Mouse (Mus musculus) c-Kit-positive CD71-negative TER-119-negative erythroid progenitor cells, embryonic 14.5 days (primary cell): ENCODE data around the gene Orai1.
A peak's percentile ranks its signal among the peaks of the same experiment; 100 is the strongest.
"Not testable (repeated sequence)": the region's sequence is repeated elsewhere in the genome, so short reads cannot be mapped to it uniquely, and the experiment has no call there.

Experiments
- DNase-seq: peaks from one replicate; pipeline ENCODE4 v3.0.0-alpha.2; 2013; ENCODE audit warnings: low read depth

Gene Orai1

DNA sequence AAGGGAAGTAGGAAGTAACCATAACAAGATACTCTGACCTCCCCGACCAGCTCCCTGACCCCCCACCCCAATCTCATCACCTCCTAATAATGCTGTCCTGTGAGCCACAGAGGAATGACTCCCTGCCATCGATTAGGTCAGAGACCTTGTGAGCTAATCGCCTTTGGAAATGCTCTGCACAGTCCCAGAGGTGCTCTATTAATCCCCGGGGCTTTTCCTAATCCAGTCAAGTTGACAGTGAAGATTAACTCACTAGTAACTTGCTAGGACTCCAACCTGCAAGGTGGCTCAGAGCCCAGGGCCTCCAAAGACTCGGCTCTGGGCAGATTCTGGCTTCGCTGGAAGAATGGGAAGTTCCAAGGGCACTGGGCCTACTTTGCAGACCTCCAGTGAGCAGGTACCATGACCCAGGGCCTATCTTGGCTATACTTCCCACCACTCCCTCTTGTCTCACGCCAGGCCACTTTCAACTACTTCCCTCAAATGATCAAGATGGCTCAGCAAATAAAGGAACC lies 18.8 kb downstream of the Orai1 start:
- no peak for DNase-seq

DNA sequence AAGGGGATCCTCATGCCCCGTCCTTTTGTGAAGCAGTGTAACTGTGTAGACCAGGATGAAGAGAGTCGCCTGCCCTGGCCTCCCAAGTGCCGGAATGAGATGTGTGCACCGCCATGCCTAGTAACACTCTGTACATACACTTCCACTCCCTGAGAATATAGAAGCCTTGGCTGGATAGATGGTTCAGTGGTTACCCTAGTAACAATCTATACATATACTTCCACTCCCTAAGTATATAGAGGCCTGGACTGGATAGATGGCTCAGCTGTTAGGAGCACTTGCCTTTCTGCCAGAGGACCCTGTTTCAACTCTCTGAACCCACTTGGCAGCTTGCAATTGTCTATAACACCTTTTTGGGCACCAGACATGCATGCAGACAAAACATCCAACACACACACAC lies 20.2 kb downstream of the Orai1 start:
- DNase-seq = no peak

DNA sequence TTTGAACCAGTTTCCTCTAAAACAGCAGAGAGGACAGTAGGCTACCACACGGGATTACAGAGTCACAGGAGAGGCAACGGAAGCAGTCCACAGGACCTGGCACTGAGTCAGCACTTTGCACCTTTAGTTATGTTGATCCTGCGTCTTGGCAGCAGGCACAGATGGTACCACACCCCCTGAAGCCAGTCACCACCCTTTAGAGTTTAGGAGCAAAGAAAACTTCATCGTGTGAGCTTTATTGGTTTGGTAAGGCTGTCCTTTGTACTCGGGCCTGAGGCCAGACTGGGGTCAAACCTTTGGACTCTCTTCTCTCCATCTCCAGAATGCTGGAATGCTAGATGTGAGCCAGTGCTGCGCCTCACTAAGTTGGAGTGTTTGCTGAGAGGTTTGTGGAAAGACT lies 20.7 kb downstream of the Orai1 start:
- no peak for DNase-seq

DNA sequence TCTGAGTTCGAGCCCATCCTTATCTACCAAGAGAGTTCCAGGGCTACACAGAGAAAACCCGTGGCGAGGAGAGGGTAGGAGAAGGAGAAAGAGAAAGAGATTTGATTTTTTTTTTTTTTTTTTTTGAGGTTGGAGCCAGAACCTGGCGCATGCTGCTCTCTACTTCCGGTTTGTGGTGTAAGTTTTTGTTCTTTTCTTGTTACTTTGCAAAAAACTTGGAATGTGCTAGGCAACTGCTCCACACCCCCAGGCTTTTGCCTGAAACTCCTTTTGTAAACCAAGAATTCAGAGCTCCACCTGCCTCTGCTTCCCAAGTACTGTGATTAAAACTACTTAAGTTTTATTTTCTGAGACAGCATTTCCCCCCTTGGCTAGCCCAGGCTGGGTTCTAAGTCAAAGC lies 23.2 kb downstream of the Orai1 start:
- DNase-seq = no peak

DNA sequence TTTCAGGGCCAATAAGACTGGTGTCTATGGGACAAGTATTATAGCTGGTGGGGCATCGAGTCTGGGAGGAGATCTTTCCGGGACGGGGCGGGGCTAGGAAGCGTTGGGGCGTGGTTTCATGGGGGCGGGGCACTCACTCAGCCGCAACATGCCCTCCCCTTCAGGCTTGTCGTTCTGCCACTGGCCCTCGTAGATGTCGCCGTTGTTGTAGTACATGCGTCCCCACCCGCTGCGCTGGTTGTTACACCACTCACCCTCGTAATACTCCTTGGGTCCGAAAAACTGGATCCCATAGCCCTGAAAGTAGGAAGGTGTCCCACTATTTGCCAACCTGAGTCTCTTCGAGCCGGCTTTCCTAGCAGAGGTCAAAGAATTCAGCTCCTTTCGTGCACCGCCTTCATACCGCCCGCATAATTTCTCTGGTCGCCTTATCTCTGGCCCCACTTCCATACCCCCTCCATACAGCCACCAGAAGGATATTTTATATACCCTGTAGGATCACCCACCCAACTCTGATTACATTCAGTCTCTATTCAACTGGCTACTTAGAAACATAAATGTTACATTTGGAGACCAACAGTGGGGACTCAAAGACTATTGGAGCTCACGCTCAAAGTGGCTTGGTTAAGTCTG lies 24.4 kb downstream of the Orai1 start:
- DNase-seq = no peak

DNA sequence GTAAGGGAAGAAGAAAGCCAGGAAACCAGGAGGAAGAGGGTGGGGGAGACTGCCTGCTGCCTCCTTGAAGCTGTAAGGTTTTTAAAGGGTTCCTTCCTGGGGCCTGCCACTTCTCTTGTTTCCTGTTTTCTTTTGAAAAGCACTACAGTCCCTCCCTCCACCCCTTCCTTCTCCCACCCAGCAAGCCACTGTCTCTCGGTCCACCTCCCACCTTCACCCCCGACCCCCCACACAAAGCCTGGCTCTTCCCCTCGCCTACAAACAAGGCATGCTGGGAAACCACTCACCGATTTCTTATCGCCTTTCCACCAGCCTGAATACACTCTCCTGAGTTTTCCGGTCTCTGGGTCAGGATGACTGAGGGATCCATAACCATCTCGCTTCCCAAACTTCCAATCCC lies 25.9 kb downstream of the Orai1 start:
- no peak for DNase-seq

DNA sequence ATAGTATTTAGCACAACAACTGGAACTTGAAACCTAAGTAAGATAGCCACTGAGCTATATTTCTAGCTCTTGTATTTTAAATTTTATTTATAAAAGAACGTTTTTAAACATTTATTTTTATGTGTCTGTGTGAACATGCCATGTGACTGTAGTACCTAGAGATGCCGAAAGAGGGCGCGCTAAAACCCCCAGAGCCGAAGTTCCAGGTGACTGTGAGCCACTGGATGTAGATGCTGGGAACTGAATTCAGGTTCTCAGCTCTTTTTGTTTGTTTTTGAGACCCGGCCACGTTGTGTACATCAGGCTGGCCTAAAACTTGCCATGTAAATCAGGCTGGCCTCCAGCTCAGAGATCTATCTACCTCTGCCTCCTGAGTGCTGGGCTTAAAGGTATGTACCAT lies 29.0 kb downstream of the Orai1 start:
- no peak for DNase-seq

DNA sequence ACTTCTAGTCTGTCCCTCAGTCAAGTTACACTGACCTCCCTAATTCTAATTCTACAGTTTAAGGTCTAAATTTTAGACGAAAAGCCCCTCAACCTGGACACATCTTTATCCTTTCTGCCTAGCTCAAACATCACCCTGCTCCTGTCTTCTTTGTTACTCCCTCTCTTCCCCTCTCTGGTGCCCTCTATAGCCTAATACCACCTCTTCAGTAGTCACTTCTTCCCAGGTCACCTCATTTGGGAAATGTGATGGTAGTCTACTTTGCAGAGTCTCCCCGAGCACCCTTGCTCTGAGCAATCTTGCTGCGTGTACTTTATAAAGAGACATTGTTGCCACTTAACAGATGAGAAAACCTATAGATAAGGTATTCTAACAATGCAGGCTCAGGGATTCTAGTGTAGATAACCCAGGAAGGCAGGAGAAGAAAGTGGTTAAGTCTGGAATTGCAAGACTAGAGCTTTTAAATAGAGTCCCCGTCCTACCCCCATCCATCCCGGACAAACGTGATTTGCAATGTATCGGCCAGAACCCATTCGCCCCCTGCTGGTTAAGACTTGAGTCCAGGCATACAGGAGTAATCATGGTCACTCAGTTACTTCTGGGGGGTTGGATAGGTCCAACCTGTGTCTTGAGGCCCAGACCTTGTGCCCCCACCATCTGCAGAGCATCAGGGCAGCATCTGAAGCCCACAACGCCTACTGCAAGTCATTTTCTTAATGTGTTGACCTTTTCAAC lies 30.9 kb downstream of the Orai1 start:
- peak; percentile 70 for DNase-seq

DNA sequence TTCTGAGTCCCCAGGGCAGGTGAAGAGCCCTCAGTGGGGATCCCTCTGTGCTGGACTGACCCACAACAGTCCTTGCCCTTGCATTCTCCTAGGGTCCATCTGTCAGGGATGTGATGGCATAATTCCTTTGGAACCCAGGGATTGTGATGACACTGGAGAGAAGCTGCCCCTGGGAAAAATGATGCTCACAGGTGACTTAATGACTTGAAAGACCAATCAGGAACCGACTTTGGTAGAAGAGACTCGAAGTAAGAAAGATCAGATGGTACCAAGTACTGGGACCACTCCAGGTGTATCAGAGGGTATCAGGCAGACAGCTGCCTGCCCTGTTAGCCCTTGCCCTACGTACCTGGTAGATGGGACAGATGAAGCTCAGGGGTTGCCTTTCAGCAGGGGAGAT lies 32.0 kb downstream of the Orai1 start, which contains the start of gene Morn3:
Morn3 (minus strand) TSS at position 101 of the 400 bp plus-strand sequence.
- DNase-seq = no peak

DNA sequence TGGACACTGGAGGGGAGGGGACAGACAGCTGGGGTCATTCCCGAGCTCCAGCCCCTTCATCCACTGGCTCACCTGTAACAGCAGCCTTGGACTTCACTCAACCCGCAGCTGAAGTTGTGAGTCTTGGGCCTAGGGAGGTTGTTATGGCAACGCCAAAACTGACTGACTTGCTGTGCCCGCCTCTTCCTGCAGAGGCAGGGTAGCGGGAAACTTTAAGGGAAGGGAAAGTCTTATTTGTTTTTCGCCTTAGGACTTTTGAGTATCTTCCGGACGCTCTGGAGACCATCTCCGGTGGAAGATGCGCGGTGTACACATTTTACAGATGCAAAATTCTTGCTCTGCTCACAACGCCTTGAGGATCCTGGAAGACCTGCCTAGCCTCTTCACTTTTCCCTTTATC lies 34.4 kb downstream of the Orai1 start:
- no peak for DNase-seq

DNA sequence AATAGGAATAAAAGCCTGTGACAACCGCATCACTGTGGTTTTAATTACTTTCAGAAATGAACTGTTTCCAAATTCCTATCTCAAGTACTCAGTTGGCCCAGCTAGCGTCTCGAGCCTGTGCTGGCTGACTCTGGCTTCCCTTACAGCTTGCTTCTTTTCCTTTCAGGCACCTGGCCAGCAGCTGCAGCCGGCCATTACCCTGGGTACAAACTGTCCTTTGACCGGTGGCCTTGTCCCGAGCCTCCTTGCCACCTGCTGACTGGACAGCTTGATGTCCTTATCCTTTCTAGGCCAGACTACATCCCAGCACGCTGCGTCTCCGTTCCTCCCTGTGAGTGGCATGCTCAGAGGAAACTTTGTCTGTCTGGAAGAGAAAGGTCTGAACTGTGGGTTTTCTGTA lies 36.0 kb downstream of the Orai1 start:
- no peak for DNase-seq

DNA sequence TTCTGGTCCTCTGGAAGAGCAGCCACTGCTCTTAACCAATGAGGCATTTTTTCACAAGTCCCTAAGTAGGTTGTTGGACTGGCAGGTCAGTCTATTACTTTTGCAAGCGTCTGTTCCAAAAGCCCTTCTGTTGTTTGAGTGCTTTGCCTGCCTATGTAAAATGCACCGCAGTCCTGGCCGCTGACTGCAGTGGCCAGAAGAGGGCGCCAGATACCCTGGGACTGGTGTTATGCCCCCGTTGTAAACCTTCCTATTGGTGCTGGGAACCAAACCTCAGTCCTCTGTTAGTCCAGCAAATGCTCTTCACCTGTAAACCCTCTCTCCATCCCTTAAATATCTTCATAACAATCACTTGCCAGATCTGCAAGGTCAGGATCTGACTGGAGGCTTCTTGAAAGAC lies 36.9 kb downstream of the Orai1 start:
- no peak for DNase-seq

DNA sequence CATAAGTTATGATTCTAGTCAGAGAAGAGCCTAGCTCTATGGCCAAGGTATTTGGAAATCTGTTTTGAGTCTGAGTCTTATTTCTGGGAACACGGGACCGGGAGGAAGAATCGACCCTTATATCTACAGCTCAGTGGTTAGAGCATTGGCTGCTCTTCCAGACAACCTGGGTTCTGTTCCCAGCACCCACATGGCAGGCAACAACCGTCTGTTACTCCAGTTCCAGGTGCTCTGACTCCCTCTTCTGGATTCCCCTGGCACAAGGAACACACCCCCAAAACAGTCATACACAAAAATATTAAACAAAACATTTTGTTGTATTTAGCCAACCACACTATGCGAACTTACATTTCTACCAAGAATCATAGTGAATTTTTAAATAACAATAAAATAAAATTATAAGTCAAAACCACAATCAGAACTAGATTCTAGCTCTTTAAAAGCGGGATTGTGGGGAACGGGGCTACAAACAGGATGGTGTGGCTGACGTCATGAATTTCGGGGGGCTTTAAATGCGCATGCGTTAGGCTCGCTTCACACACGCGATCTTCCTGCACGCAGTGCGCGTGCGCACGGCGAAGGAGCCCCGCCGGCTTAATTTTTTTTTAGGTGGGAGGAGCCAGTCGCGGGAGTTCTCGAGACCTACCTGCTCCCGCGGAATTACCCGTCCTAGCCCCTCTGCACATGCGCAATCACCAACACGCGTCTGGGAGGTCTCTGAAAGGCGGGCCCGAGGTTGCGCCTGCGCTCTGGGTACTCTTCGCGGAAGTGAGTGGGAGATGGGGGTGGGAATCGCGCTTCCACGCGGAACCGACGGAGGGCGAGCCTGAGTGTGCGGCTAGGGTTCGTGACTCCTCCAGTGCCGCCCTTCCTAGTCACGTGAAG lies 42.7 kb downstream of the Orai1 start:
- peak; percentile 100 for DNase-seq

DNA sequence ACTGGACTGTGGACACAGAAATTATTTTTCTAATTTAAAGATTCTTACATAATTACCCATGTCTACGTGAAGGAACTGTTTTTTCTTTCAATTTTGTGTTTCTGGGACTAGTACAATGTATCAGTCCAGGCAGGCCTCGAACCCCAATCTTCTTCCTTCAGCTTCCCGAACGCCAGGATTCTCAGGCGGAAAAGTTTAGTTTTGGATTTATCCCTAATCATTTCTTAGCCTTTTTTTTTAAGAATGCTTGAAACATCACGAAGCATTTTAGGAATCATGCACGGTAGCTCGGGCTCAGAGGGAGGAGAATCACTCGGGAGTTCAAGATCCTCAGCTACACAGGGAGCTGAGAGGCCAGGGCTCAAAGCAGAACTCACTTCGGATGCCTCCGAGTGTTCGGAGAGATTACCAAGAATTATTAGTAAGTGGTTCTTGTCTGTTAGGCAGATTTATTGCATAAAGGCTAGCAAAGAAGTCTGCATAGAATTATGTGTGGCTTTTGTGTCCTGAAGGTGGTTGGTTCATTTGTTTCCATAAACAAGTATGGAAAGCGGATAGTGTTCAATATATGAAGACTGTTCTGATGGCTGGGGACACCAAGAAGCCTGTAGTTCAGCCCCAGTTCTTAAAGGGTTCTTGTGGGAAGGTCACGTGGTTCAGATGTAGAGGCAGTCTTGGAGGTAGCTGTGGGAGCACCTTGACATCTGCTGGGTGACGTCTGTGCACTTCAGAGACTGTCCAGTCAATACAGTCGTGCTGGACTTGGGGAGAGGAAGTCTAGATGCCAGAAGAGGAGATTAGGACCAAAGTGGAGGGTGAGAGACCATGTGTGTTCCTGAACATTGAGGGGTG lies 43.6 kb downstream of the Orai1 start:
- DNase-seq = no peak

DNA sequence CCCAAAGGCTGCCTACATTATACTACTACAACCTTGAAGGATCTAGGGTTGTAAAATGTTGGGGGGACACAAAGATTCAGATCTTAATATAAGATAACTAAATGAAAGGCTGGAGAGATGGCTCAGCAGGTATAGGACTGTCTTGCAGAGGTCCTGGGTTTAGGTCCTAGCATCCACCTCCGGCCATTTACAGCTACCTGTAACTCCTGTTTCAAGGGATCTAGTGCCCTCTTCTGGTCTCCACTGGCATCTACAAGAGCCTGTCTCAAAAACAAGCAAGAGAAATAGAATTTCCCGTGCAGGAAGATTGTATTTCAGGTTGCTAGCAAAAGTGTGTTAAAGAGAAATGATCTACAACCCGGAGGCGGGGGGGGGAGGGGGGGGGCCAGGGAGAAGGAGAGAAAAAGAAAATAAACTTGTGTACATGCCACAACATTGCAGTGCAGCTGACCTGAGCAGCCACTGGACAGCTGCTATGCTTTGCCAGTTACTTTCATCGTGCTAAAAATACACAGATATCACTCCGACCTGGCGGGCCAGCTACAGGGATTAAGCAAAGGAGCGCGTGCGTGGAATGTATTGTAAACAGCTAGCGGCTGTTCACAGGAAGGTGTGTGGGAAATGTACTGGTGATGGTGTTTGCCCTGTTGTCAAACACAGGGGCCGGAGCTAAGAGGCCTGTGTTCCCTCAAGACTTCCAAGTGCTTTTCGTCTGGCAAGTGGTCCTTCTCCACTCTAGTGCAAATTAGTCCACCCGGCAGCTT lies 45.1 kb downstream of the Orai1 start:
- no peak for DNase-seq

DNA sequence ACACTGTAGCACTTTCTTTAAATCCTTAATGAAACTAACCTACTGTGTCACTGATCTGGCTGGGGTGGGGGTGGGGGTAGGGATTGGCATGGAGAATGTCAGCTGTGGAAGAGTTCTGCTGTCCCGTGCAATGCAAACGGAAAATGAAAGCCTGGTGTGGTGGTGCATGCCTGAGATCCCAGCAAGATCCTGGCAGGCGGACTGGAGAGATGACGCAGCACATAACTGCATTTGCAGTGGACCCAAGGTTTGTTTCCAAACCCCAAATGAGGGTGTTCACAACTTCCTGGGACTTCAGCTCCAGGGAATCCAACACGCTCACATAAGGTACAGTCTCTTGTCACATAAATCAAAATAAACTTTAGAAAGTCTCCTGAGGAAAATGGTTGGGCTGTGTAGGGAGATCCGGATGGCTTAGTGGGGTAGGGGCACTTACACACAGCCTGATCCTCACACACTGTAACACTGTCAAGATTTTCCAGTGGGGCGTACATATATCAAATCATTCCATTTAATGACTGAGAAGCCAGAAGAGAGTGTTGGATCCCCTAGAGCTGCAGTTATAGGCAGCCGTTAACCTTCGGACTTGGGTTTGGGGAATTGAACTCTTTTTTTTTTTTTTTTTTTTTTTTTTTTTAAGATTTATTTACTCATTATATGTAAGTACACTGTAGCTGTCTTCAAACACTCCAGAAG lies 46.0 kb downstream of the Orai1 start:
- DNase-seq = no peak

DNA sequence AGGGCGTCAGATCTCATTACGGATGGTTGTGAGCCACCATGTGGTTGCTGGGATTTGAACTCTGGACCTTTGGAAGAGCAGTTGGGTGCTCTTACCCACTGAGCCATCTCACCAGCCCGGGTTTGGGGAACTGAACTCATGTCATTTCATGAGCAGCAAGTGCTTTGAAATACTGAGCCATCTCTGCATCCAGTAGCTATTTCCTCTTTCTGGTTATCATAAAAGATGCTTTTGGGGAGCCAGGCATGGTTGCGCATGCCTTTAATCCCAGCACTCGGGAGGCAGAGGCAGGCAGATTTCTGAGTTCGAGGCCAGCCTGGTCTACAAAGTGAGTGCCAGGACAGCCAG lies 46.5 kb downstream of the Orai1 start:
- DNase-seq = not testable (repeated sequence)

DNA sequence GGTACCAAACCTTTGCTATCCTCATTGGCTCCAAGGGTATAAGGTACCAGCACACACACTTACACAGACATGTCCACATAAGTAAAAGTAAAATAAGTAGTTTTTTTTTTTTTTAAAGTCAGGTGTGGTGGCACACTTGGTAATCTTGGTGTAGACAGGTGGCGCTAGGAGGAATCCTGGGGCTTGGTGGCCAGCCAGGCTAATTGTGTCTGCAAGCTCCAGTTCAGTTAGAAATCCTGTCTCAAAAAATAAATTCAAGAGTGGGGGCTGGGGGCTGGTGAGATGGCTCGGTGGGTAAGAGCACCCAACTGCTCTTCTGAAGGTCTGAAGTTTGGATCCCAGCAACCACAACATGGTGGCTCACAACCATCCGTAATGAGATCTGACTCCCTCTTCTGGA lies 48.3 kb downstream of the Orai1 start:
- no peak for DNase-seq

DNA sequence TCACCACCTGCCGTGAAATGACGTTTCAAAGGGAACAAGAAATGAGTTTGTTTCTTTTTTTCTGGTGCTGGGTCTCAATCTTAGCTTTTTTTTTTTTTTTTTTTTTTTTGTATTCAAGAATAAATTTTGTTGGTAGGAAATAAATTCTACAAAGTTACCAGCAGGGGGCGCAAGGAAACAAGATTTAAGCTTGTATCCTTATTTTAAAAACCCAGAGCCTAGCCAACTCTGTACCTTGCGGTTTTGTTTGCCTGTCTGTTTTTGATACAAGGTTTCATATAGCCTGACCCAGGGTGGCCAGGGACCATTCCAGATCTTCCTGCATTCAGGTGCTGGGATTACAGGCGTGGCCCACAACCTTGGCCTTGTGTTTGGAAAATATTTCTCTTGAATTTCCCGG lies 49.3 kb downstream of the Orai1 start:
- peak; percentile 85 for DNase-seq

DNA sequence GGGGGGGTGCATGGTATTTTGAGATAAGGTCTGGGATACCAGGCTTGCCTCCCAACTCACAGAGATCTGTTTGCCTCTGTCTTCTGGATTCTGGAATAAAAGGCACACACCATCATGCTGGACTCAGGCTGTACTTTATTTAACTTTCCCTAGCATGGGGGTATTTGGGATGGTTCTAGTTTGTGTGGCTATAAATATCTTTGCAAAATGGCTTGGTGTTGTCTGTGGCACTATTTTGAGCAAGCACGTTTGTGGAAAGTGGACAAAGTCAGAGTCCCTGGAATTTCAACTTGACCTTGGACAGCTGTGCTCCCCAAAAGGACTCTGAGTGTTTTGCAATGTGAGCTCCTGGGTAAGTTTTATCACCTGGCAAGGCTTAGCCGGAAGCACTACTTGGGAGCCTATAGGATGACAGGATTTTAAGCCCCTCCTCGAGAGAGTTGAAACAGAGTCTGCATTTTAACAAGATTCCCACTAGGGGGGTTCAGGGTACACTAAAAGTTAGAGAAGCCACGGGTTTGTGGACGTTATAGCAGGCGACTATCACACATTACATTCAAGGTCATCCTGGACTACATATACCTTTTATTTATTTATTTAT lies 52.6 kb downstream of the Orai1 start:
- DNase-seq = no peak
